Mouse (Mus musculus): ENCODE data around the gene Trpm3. TPM values are rescaled to one million over a fixed set of nuclear protein-coding genes. Genes with fewer than 3 reads are reported as not detected.

Trpm3 gene
- polyA plus RNA-seq, 1 experiment = 0.08 TPM

DNA sequence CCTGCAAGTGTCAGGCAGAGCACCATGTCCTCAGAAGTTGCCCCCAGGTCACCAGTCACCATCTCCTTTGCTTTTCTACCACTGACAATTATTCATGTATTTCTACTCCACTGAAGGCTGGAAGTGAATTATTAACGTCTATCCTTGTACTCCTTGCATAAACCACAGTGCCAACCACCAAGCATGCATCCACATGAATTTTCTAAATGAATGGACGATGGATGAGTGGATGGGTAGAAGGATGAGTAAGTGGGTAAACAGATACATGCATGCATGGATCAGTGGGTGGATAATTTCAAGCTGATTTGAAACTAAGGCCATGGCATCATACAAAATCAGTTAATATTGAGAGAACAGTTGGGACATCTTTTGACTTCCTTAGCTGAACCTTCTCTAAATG lies 644.9 kb downstream of the Trpm3 start:
- no peak overlapping the region for H3K27ac ChIP-seq (ENCODE audit: insufficient read depth, low read length)
- no peaks in the 10 kb centered on the region for H3K27me3 ChIP-seq (ENCODE audit: control insufficient read depth, insufficient read depth, low read length)
- no peak for DNase-seq (ENCODE audit: low read depth in 1 of 2, low spot score in 2 of 2)
- no peak overlapping the region for H3K4me3 ChIP-seq (ENCODE audit: extremely low read depth, insufficient read depth, insufficient read length)
- no peaks in the 10 kb centered on the region for H3K4me1 ChIP-seq (ENCODE audit: control insufficient read depth, insufficient read depth, insufficient read length)
- WGBS = 72% methylated on average over 2 of the region's 2 CpGs
- TF ChIP-seq POLR2A (IDR thresholded peaks at IDR 0.05; ENCODE audit: low read depth, low read length) (no peak), CTCF (IDR thresholded peaks at IDR 0.05; ENCODE audit: extremely low read depth, insufficient read depth, insufficient read length, insufficient replicate concordance) (no peak)
- H3K36me3 ChIP-seq (ENCODE audit: control insufficient read depth, insufficient read depth, low read length) = no peaks in the 10 kb centered on the region

DNA sequence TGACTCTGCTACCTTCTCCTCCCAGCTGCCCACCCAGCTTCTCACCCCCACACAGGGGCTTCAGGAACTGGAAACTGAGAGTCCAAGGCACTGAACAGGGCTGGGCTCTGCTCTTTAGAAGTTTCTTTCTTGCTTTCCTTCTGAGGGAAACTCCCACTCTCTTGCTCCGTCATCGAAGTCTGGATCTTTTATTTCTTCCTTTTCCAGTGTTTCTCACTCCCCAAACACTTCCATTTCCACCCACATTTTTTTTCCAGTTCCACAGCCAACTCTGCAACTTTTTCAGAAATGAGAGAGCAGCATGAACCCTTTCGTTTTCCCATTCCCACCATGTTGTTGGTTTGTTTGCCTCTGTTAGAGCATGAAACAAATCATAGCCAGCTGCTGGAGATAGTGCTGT lies 650.9 kb downstream of the Trpm3 start:
- Histone ChIP-seq H3K36me3 (ENCODE audit: control insufficient read depth, insufficient read depth, low read length) (no peaks in the 10 kb centered on the region), H3K27ac (ENCODE audit: insufficient read depth, low read length) (no peak overlapping the region), H3K27me3 (ENCODE audit: control insufficient read depth, insufficient read depth, low read length) (no peaks in the 10 kb centered on the region), H3K4me3 (ENCODE audit: extremely low read depth, insufficient read depth, insufficient read length) (no peak overlapping the region), H3K4me1 (ENCODE audit: control insufficient read depth, insufficient read depth, insufficient read length) (no peaks in the 10 kb centered on the region)
- WGBS = 76% methylated on average over 3 of the region's 3 CpGs
- TF ChIP-seq POLR2A (IDR thresholded peaks at IDR 0.05; ENCODE audit: low read depth, low read length) (no peak), CTCF (IDR thresholded peaks at IDR 0.05; ENCODE audit: extremely low read depth, insufficient read depth, insufficient read length, insufficient replicate concordance) (no peak)
- DNase-seq (ENCODE audit: low read depth in 1 of 2, low spot score in 2 of 2) = no peak

DNA sequence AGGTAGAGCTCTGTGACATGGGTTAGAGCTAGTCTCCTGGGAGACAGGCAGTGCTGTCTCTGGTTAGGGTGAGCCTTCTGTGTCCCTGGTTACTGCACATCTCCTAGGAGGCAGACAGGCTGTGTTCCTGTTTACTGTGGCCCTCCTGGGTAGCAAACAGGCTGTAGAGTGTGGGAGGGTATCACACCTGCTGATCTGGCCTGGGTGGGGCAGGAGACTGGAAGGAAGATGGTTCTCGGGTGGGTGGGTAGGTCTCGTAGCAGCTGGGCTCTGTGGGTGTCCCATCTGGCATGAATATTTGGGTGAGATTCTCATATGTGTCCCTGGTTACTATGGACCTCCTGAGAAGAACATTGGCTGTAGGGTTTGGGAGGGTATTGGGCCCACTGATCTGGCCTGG lies 658.1 kb downstream of the Trpm3 start:
- WGBS = 96% methylated on average over 2 of the region's 2 CpGs
- H3K4me3 ChIP-seq (ENCODE audit: extremely low read depth, insufficient read depth, insufficient read length) = no peak overlapping the region
- DNase-seq (ENCODE audit: low read depth in 1 of 2, low spot score in 2 of 2) = no peak
- no peaks in the 10 kb centered on the region for H3K27me3 ChIP-seq (ENCODE audit: control insufficient read depth, insufficient read depth, low read length)
- no peaks in the 10 kb centered on the region for H3K36me3 ChIP-seq (ENCODE audit: control insufficient read depth, insufficient read depth, low read length)
- H3K4me1 ChIP-seq (ENCODE audit: control insufficient read depth, insufficient read depth, insufficient read length) = no peaks in the 10 kb centered on the region
- no peak for TF ChIP-seq CTCF (IDR thresholded peaks at IDR 0.05; ENCODE audit: extremely low read depth, insufficient read depth, insufficient read length, insufficient replicate concordance)
- no peak for TF ChIP-seq POLR2A (IDR thresholded peaks at IDR 0.05; ENCODE audit: low read depth, low read length)
- no peak overlapping the region for H3K27ac ChIP-seq (ENCODE audit: insufficient read depth, low read length)

DNA sequence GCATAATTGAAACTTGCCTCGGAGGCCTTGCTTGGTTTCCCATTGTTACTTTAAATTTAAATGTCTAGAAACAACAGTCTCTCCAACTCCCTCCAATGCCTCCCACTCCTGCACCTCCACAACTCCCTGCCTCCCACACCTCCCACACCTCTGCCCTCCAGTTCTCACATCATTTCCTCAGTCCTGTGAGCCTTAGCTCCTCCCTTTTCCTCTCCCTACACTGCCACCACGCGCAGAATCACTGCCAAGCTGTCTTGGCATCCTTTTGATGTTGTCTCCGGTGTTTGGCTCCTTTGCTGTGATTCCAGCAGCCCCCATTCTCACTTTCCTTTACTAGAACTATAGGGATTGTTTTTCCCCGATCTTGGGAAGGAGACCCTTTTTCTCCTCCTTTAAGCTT lies 661.6 kb downstream of the Trpm3 start:
- no peak for DNase-seq (ENCODE audit: low read depth in 1 of 2, low spot score in 2 of 2)
- Histone ChIP-seq H3K4me3 (ENCODE audit: extremely low read depth, insufficient read depth, insufficient read length) (no peak overlapping the region), H3K4me1 (ENCODE audit: control insufficient read depth, insufficient read depth, insufficient read length) (no peaks in the 10 kb centered on the region), H3K27ac (ENCODE audit: insufficient read depth, low read length) (no peak overlapping the region), H3K27me3 (ENCODE audit: control insufficient read depth, insufficient read depth, low read length) (no peaks in the 10 kb centered on the region), H3K36me3 (ENCODE audit: control insufficient read depth, insufficient read depth, low read length) (no peaks in the 10 kb centered on the region)
- TF ChIP-seq CTCF (IDR thresholded peaks at IDR 0.05; ENCODE audit: extremely low read depth, insufficient read depth, insufficient read length, insufficient replicate concordance) (no peak), POLR2A (IDR thresholded peaks at IDR 0.05; ENCODE audit: low read depth, low read length) (no peak)
- WGBS = 30% methylated on average over 5 of the region's 5 CpGs

DNA sequence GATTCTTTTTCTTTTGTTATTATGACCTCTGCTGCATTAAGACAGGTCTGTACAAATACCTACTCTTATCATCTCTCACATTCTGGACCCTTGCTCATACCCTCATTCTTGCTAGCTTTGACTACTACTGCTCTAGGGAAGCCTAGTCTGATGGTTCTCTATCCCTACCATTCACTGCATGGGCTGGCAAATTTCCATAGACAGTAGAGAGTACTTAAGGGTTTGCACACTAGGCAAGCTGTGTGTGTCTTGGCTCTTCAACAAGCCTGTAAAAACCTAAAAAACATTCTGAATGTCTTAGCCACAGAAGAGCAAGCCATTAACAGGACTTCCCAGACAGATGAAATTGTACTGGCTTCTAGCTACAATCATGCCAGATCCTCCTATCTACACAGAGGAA lies 664.5 kb downstream of the Trpm3 start:
- H3K27ac ChIP-seq (ENCODE audit: insufficient read depth, low read length) = no peak overlapping the region
- H3K36me3 ChIP-seq (ENCODE audit: control insufficient read depth, insufficient read depth, low read length) = no peaks in the 10 kb centered on the region
- H3K27me3 ChIP-seq (ENCODE audit: control insufficient read depth, insufficient read depth, low read length) = no peaks in the 10 kb centered on the region
- no peaks in the 10 kb centered on the region for H3K4me1 ChIP-seq (ENCODE audit: control insufficient read depth, insufficient read depth, insufficient read length)
- no peak for TF ChIP-seq CTCF (IDR thresholded peaks at IDR 0.05; ENCODE audit: extremely low read depth, insufficient read depth, insufficient read length, insufficient replicate concordance)
- no peak for TF ChIP-seq POLR2A (IDR thresholded peaks at IDR 0.05; ENCODE audit: low read depth, low read length)
- H3K4me3 ChIP-seq (ENCODE audit: extremely low read depth, insufficient read depth, insufficient read length) = no peak overlapping the region
- no peak for DNase-seq (ENCODE audit: low read depth in 1 of 2, low spot score in 2 of 2)

DNA sequence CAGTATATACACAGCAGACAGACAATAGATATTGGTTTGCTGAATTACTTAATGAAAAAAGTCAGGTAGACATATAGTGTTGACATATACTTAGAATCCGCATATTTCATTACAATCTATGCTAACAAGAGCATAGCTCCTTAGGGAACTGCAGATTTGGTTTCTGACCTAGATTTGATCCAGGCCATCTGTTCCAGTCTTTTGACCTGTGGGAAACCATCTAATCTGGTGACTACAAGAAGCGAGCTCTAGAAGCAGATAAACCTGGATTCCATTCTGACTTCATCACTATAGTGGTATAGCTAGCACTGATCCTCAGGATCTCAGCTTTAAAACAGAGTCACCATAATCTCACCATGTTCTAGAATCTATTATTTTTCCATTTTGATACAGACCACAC lies 665.5 kb downstream of the Trpm3 start:
- Histone ChIP-seq H3K27ac (ENCODE audit: insufficient read depth, low read length) (no peak overlapping the region), H3K27me3 (ENCODE audit: control insufficient read depth, insufficient read depth, low read length) (no peaks in the 10 kb centered on the region), H3K36me3 (ENCODE audit: control insufficient read depth, insufficient read depth, low read length) (no peaks in the 10 kb centered on the region), H3K4me3 (ENCODE audit: extremely low read depth, insufficient read depth, insufficient read length) (no peak overlapping the region), H3K4me1 (ENCODE audit: control insufficient read depth, insufficient read depth, insufficient read length) (no peaks in the 10 kb centered on the region)
- 79% methylated on average over 2 of the region's 2 CpGs for WGBS
- TF ChIP-seq CTCF (IDR thresholded peaks at IDR 0.05; ENCODE audit: extremely low read depth, insufficient read depth, insufficient read length, insufficient replicate concordance) = no peak
- no peak for TF ChIP-seq POLR2A (IDR thresholded peaks at IDR 0.05; ENCODE audit: low read depth, low read length)
- no peak for DNase-seq (ENCODE audit: low read depth in 1 of 2, low spot score in 2 of 2)

DNA sequence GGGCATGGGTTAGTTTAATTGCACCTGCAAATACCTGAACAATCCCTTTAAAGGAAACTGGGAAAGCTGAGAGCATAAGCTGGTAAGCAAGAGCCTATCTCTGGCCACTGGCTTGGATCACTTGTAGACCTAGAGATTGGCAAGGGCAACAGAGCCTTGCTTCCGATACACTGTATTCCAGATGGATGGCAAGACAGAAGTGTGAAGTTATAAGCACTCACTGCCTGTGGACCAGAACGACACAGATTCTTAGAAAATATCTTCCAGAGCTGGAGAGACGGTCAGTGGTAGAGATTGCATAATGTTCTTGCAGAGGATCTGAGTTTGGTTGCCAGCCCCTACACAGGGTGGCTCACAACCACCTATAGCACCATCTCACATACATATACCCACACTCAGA lies 671.4 kb downstream of the Trpm3 start:
- H3K27ac ChIP-seq (ENCODE audit: insufficient read depth, low read length) = no peak overlapping the region
- H3K4me3 ChIP-seq (ENCODE audit: extremely low read depth, insufficient read depth, insufficient read length) = no peak overlapping the region
- no peaks in the 10 kb centered on the region for H3K4me1 ChIP-seq (ENCODE audit: control insufficient read depth, insufficient read depth, insufficient read length)
- H3K27me3 ChIP-seq (ENCODE audit: control insufficient read depth, insufficient read depth, low read length) = no peaks in the 10 kb centered on the region
- no peaks in the 10 kb centered on the region for H3K36me3 ChIP-seq (ENCODE audit: control insufficient read depth, insufficient read depth, low read length)
- DNase-seq (ENCODE audit: low read depth in 1 of 2, low spot score in 2 of 2) = no peak
- TF ChIP-seq POLR2A (IDR thresholded peaks at IDR 0.05; ENCODE audit: low read depth, low read length) (no peak), CTCF (IDR thresholded peaks at IDR 0.05; ENCODE audit: extremely low read depth, insufficient read depth, insufficient read length, insufficient replicate concordance) (no peak)
- WGBS = 83% methylated on average over 3 of the region's 3 CpGs

All from spleen, adult 2 months (tissue).